Mouse (Mus musculus): ENCODE measurements around the gene Myo9a. TPM values are rescaled to one million over a fixed set of nuclear protein-coding genes. Genes with fewer than 3 reads are reported as not detected.
A peak's percentile ranks its signal among the peaks of the same experiment; 100 is the strongest.

The Myo9a gene
- total RNA-seq, 2 experiments from 2014 or later, result 82.8 to 86.2 TPM

DNA sequence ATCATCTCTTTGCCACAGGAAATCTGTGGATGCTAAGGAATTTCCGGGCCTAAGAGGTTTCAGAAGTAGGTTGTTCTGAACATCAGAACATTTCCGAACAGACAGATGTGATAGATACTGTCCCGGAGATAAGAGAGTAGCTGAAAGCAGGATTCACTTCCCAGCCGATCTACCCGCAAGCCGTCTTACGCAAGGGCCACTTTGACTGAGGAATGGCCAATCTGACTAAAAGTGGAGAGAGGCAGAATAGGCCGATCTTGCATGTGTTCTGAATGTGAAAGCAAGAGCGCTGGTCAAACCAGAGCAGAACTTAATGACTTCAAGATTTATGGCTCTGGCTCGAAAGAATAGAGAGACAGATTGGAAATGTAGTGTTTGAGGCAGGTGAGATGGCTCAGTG lies 25.2 kb upstream of the Myo9a start:
- no peak for TF ChIP-seq CTCF (IDR thresholded peaks at IDR 0.05)
- DNase-seq (ENCODE audit: extremely low spot score in 1 of 2, low spot score in 2 of 2), result no peak
- no peak overlapping the region for H3K27ac ChIP-seq
- intact Hi-C loops (cut with DNase I), result loop anchor here (10.0 kb wide), 1 partner anchor 229 kb away; no protein-coding TSS in a partner anchor
- no peak overlapping the region for H3K4me3 ChIP-seq

DNA sequence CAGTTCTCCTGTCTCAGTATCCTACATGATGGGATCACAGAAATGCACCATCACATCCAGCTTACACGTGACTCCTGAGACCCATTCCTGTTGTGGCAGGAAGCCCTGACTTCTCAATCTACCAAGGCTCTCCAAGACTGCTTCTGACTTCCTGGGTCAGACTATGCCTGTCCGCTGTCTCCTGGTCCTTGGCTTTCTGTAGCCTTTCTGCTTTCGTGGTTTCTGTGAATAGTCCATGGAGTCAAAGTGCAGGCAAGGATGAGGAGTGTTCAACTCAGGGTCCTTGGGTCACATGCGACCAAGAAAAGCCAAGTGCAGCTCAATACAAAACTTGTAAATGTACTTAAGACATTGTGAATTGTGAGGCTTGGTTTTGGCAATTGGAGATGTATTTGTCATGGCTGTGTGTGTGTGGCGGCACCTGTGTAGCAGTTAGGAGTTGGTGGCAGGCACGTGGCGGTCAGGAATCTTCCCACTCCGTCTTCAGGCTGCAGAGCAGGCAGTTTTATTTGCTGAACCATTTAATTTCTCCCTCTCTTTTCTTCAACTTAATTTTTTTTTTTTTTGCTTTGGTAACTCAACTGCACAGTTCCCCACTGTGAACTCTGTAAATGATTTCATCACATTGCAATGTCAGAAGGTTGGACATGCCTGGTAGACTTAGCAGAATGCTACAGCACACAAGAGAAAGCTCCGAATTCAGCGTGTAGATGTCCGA lies 23.0 kb upstream of the Myo9a start:
- no peak for DNase-seq (ENCODE audit: extremely low spot score in 1 of 2, low spot score in 2 of 2)
- no peak overlapping the region for H3K27ac ChIP-seq
- H3K4me3 ChIP-seq, result no peak overlapping the region
- intact Hi-C loops (cut with DNase I), result loop anchor here (10.0 kb wide), 1 partner anchor 227 kb away; no protein-coding TSS in a partner anchor
- TF ChIP-seq CTCF (IDR thresholded peaks at IDR 0.05), result no peak

DNA sequence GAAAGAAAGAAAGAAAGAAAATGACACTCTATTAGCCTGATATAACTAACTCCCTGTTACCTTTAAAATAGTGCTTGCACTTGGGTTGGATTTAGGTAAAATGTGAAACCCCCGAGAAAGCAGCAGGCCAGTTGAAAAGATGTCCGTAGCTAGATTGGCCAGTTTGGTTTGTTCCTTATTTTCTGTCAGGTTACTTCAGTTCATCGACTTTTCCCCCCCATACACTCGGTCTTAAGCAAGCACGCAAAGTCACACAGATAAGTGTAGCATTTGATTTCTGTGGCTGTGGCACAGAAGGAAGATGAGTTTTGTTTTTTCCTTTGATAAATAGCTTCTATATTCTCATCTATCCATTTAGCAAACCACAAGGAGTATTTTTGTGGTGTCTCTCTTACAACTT lies 19.6 kb upstream of the Myo9a start:
- no peak overlapping the region for H3K4me3 ChIP-seq
- no peak overlapping the region for H3K27ac ChIP-seq
- no peak for DNase-seq (ENCODE audit: extremely low spot score in 1 of 2, low spot score in 2 of 2)
- no peak for TF ChIP-seq CTCF (IDR thresholded peaks at IDR 0.05)
- intact Hi-C loops (cut with DNase I), result no loop called here

DNA sequence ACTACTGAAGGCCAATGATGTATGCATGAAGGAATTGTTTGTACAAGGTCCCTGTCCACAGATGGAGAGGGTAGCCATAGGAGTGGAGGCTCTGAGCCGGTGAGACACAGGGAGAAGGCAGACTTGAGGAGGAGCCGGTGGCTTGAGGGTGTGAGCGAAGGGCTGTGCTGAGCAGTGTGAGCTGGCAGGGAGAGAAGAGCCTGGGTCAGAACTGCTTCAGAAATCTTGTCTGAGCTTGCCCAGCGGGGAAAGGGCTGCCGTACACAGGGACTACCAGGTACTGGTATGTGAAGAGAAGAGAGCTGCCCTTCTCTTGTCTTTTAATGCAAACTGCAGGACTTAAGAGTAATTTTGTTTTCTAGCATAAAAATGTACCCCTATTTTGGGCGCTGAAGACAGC lies 17.6 kb upstream of the Myo9a start:
- intact Hi-C loops (cut with DNase I), result no loop called here
- Histone ChIP-seq H3K4me3 (no peak overlapping the region), H3K27ac (no peak overlapping the region)
- DNase-seq (ENCODE audit: extremely low spot score in 1 of 2, low spot score in 2 of 2), result no peak
- no peak for TF ChIP-seq CTCF (IDR thresholded peaks at IDR 0.05)

DNA sequence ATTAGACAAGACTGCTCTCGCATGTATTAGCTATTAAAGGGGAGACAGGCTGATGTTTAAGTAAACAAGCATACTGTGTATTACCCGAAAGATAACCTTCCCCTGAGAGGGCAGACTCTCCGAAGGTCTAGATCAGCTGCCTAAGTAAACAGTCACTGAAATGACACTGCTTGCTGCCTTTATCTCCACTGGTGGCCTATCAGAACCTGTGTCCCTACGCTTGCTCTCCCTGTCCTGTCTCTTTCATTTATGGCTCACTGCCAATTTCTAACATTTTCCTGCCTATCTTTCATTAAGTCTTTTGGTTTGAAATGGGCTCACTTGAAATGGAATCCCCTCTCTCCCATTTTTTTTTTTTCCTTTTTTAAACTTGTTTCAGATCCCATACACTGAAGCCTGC lies 15.3 kb upstream of the Myo9a start:
- Histone ChIP-seq H3K4me3 (no peak overlapping the region), H3K27ac (no peak overlapping the region)
- no peak for TF ChIP-seq CTCF (IDR thresholded peaks at IDR 0.05)
- no peak for DNase-seq (ENCODE audit: extremely low spot score in 1 of 2, low spot score in 2 of 2)
- intact Hi-C loops (cut with DNase I), result no loop called here

DNA sequence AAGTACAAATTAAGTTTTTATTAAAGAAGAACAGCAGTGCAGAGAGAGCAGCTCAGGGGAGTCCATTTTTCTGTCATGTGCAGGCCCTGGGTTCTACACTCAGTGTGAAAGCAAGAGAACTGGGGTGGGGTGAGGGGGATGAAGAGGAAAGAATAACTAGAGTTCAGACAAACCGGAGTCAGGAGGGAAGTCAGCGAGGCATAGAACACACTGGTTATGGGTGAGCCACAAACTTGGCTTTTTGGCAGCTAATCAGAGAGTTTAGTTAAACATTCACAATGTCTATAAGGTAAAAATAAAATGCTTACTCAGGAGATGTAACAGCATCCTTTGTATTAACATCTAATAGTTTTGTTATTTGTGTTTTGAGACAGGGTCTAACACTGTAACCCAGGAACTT lies 10.1 kb upstream of the Myo9a start:
- intact Hi-C loops (cut with DNase I), result no loop called here

DNA sequence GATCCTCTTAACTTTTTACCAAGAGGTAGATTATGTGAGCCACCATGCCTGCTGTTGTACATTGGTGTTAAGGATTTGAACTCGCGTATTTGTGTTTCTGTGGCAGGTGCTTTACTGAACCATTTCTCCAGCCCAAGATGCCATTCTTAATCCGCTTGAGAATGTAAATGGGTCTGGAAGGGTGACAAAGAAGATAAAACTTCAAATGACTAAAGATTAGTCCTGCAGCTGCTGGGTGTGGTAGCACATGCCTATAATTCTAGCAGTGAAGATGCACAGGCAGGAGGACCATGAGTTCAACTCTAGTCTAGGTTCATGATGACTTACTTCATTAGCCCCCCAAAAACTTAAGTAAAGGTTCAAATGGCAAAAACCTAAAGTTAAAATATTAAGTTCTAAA lies 6.8 kb upstream of the Myo9a start:
- H3K27ac ChIP-seq, result no peak overlapping the region

More for the DNA sequence above, 10.1 kb upstream of the Myo9a start:
- no peak for DNase-seq (ENCODE audit: extremely low spot score in 1 of 2, low spot score in 2 of 2)
- Histone ChIP-seq H3K4me3 (no peak overlapping the region), H3K27ac (no peak overlapping the region)
- TF ChIP-seq CTCF (IDR thresholded peaks at IDR 0.05), result no peak

DNA sequence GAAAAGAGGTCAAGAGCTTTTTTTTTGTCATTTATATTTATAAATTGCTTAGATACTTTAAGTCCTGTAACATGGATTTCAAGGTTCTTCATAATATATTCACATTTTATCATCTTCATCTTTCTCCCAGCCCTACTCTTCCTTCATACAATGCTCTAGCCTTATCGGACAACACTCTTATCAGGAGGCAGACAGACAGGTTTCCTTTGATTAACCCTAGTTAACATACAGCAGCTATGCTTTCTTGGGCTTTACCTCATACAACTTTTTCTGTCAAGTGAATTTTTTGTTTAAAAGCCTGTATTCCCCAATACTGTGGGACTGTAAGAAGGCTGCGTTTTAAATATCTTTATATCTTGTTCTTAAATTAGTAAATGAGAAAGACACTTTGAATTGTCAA lies 2.3 kb upstream of the Myo9a start:
- no peak for TF ChIP-seq CTCF (IDR thresholded peaks at IDR 0.05)
- intact Hi-C loops (cut with DNase I), result no loop called here
- Histone ChIP-seq H3K4me3 (no peak overlapping the region), H3K27ac (no peak overlapping the region)
- DNase-seq (ENCODE audit: extremely low spot score in 1 of 2, low spot score in 2 of 2), result no peak

More for the DNA sequence above, 6.8 kb upstream of the Myo9a start:
- DNase-seq (ENCODE audit: extremely low spot score in 1 of 2, low spot score in 2 of 2), result no peak
- no peak overlapping the region for H3K4me3 ChIP-seq
- intact Hi-C loops (cut with DNase I), result no loop called here
- TF ChIP-seq CTCF (IDR thresholded peaks at IDR 0.05), result no peak

DNA sequence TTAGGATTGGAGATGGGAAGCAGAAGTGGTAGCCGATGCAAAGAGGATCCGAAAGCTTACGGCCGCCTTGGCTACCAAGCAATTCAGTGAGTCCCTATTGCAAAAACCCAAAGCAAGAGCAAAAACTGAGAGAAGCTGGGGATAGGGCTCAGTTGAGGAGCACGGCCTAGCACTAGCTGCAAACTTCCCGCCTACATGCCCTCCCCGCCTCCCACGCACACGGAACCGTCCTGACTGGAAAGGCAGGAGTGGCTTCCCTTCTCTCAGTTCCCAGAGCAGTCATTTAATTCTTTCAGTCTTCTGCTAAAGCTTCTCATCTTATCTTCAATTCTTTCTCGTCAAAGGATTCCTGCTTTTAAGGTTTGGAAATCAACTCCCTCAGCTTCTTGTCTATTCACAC lies 1.7 kb upstream of the Myo9a start:
- intact Hi-C loops (cut with DNase I), result loop anchor here (1.0 kb wide), 1 partner anchor 26 kb away; no protein-coding TSS in a partner anchor
- H3K27ac ChIP-seq, result no peak overlapping the region
- peak in 1 of 2 experiments; percentile 36 for DNase-seq (ENCODE audit: extremely low spot score in 1 of 2, low spot score in 2 of 2)
- no peak overlapping the region; the same call in 1 of the 2 replicates for H3K4me3 ChIP-seq
- no peak for TF ChIP-seq CTCF (IDR thresholded peaks at IDR 0.05)

DNA sequence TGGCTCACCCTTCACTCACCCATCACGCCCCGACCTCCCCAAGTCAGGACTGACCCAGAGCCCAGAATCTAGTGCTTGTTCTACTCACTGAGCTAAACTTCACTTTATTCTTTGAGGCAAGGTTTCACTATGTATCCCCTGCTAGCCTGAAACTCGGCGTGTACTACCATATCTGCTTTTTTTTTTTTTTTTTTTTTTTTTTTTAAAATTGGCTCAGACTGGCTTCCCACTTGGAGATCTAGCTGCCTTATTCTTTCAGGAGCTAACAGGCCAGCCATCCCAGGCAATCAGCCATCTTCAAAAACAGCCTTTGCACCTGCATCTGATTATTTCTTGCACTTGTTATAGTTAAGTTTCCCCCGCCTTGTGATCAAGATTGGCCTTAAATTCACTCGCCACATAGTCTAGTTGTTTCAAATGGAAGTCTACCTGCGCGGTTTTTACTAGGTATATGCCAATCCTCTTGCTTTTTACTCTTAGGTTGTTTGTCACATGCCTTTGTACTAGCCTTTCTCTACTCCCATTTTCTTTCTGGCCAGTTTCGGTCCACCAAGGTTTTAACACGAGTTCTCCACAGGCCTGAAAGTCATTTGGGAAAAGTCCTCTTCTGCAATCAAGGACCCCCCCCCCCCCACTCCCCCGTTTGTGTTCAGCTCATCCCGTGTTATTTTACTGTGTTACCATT lies 973 bp upstream of the Myo9a start:
- intact Hi-C loops (cut with DNase I), result loop anchor here (1.0 to 2.0 kb wide), 3 partner anchors 26 to 93 kb away; partner anchors contain the start of gene Pkm
- TF ChIP-seq CTCF (IDR thresholded peaks at IDR 0.05), result no peak
- Histone ChIP-seq H3K4me3 (peak overlapping the region; percentile 82), H3K27ac (no peak overlapping the region)
- DNase-seq (ENCODE audit: extremely low spot score in 1 of 2, low spot score in 2 of 2), result no peak

DNA sequence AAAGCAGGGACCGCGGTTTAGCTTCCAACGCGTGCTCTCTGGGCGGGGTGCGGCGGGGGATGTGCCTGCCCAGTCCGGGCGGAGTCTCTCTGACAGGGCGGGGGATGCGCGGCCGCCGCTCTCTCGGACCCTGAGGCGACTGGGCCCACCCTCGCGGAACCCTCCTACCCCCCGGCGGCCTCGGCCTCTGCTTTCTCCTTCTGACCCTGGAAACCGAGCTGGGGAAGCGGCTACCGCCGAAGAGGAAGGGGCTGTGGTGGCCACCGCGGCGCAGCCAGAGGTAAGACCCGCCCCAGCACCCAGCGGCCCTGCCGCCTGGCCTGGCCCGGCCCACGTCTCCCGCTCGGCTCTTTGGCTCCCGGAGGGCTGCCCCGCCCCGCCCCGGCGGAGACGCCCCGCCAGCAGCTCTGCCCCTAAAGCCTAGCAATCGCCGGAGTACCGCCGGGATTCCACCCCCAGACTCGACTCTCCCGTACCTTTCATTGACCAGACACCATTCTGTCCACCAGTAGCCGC lies 428 bp downstream of the Myo9a start:
- TF ChIP-seq CTCF (IDR thresholded peaks at IDR 0.05), result no peak
- Histone ChIP-seq H3K27ac (peak overlapping the region; percentile 99), H3K4me3 (peak overlapping the region; percentile 82)
- DNase-seq (ENCODE audit: extremely low spot score in 1 of 2, low spot score in 2 of 2), result peak; percentile 77 to 79
- intact Hi-C loops (cut with DNase I), result loop anchor here (2.0 kb wide), 1 partner anchor 94 kb away; the partner anchor contains the start of gene Pkm

DNA sequence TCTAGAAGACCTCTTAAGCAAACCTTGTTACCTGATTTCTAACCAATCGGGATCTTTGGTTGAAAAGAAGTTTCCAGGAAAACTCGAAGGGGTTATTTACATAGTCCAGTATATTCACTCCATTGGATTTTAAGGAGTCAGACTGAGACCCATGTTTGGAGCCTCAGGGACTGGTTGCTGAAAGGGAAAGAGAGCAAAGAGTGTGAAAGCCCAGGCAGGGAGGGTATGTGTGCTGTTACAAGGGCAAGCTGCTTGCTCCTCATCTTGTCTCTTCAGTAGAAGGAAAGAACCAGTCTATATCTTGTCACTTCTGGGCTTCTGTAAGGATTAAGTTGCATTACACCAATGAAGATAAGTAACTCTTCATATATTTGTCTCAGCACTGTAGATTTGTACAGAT lies 1.3 kb downstream of the Myo9a start:
- DNase-seq (ENCODE audit: extremely low spot score in 1 of 2, low spot score in 2 of 2), result no peak
- no peak for TF ChIP-seq CTCF (IDR thresholded peaks at IDR 0.05)
- H3K27ac ChIP-seq, result no peak overlapping the region
- intact Hi-C loops (cut with DNase I), result loop anchor here (2.0 kb wide), 1 partner anchor 95 kb away; the partner anchor contains the start of gene Pkm
- H3K4me3 ChIP-seq, result peak overlapping the region; percentile 82
